Mouse (Mus musculus) cerebellum, adult 18-20 months (tissue): ENCODE measurements at regions not wholly inside any gene's neighbourhood (a gene's known extent, or its start where the extent isn't known, plus 50 kb on each side); places are given as distances from the start of the nearest gene placed in this dataset.

Experiments
- DNase-seq, 2 experiments: peaks; one replicate each; pipeline ENCODE4 v3.0.0; 2021

DNA sequence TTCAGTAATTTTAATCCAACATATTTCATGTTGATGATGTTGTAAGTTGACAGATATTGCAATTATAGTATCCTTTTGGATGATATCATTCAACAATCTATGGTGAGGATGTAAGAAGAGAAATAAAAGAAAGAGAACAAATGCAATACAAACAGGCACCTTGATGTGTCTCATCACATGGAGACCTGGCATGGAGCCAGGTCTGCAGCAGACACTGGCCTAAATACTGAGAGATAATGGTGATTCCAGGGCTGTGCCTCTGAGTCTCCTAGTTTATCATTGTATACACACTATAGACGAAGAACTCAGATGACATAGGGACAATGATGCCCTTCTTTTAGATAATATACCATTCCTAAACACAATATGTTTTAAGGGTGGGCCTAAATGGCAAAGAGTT, 1068.5 kb upstream of the Klhl29 start:
- peak in 1 of 2 experiments; percentile 3 for DNase-seq

DNA sequence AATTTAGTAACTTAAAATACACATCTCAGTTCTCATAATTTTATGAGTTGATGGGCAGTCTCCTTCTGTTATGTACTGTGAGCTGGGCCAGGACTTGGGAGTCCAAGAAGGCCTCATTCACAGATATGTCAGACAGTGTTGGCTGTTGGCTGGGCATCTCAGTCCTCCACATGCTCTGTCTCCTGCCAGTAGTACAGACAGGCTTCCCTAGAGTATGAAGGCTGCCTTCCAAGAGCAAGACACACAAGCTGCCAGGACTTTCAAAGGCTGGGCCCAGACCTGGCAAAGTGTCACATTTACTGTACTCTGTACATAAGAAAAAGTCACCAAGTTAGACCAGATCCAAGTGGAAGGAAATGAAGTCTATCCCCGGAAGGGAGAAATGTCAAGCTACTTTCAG, 1042.3 kb upstream of the Klhl29 start:
- peak in 1 of 2 experiments; percentile 2 for DNase-seq

DNA sequence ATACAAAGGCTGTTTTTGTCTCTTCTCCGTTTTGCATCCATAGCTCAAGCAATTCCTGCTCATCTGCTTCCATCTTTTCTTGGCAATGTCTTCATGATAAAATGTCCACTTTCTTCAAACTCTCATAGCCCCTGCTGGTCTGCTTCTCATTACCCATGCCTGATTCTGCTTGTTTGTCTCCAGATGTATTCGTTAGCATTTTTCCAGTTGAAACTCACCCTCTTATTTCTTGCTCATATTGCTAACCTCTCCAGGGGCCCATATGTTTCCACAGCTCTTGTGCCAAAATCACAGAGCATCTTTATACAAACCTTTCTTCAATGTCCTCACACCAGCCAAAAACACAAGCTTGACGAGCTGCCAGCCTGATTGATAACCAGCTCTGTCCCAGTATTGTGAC, 1025.1 kb upstream of the Klhl29 start:
- DNase-seq: no peak

DNA sequence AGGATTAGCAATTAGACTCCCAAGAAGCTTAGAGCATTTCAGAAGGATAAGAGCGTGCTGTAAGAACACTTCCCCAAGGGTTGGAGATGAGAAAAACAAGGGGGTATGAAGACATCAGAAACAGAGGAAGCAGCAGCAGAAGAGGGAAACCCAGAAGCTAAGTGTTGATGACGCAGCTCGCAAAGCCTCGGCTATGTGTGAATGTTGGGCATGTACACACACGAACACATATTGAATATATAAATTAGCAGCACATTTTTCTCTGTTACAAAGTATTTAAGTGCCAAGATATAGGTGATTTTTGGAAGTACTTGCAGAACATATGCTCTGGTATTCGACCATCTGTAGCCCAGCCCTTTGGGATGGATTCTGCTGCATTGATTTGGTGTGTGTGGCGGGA, 1006.4 kb upstream of the Klhl29 start:
- DNase-seq: no peak

DNA sequence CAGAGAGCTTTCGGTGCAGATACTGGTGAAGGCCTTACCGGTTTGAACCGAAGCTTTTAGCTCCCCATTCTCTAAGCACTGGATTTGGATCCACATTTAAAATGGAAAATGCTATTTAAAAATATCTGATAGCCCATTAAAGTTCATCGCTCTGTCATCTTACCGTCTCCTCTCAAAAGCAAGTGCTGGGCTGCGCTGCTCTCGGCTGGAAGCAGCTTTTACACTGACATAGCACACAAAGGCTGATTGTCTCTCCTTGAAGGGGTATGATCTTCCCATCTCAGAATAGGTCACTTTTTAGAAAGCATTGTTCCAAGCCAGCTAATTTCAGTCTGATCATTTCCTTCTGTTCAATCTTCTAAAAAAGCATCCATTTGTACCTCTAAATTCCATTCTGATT, 992.1 kb upstream of the Klhl29 start:
- no peak for DNase-seq
